Mouse (Mus musculus) R1 (cell line): ENCODE results near the gene Acta2.
"Not testable (repeated sequence)": the region's sequence is repeated elsewhere in the genome, so short reads cannot be mapped to it uniquely, and the experiment has no call there.

Experiments used
- DNase-seq: peaks from one replicate; pipeline ENCODE4 v3.0.0-alpha.2; 2018; ENCODE audit warnings: low read depth, low spot score

The Acta2 gene

GRCm38 (mm10) chr19:34220732-34221380, 34.5 kb downstream of the Acta2 start:
- DNase-seq = no peak

DNA sequence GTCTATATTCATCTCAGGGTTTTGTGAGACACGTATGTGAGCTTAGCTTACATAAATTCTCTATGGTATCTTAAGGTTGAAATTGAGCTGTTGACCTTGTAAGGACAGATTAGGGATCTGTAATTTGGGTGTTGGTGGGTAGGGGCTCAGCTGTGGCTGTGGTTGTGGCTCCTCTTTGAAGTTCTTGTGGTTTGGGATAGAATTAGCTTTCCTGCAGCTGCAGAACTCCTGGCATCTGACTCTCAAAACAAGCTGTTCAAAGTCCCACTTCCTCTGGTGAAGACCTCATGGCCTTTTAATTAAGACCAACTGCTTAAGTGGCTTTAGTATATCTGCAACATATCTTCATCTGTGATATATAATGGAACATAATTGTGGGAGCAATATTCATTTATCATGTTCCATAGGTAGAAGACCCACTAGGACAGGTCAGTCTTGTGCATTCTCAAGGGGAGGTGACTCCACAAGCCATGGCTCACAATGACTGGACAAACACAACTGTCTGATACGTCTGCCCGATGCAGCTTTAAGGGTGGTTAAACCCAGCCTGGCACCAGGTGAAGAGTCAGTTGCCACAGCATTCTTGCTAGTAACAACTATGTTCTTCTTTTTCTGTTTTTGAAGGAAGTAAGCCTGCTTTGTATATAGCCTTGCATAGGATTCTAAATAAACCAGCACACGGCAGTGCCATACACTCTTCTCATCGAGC, 36.0 kb downstream of the Acta2 start:
- no peak for DNase-seq

- DNase-seq = no peak
Measured at GRCm38 (mm10) chr19:34217761-34218160, 37.6 kb downstream of the Acta2 start.

GRCm38 (mm10) chr19:34216956-34217355, 38.4 kb downstream of the Acta2 start:
- DNase-seq = no peak

DNA sequence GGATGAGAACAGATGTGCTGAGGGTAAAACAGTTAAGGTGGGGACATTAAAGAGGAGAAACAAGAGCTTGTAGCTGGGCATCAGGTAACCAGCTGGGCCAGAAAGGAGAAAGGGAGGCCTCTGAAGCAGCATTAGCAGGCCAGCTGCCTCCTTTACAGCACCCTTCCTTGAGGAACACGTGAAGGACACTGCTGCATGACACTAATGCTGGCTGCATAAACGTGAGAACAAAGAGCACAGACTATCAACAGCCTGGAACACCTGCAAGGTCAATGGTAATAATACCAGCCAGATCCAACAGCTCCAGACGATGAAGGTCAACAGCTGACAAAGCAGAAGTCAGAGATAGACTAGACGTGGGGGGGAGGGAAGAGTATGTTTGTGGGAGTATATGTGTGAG, 41.3 kb downstream of the Acta2 start:
- DNase-seq = peak; percentile 32

DNA sequence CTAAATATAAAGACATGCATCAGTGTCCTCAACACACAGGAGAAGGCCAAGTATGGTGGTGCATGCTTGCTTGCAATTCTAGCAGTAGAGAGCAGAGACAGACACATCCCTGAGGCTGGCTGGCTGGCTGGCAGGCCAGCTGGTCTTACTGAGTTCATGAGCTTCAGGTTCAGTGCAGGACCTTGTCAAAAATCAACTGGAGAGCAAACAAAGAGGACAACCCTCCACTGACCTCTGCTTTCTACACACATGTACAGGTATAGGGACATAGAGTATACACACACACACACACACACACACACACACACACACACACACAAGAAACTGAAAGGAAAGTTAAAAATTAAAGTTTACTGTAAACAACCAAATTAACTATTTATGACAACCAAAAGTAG, 42.1 kb downstream of the Acta2 start:
- no peak for DNase-seq

GRCm38 (mm10) chr19:34212489-34213250, 42.7 kb downstream of the Acta2 start:
- DNase-seq = no peak

DNA sequence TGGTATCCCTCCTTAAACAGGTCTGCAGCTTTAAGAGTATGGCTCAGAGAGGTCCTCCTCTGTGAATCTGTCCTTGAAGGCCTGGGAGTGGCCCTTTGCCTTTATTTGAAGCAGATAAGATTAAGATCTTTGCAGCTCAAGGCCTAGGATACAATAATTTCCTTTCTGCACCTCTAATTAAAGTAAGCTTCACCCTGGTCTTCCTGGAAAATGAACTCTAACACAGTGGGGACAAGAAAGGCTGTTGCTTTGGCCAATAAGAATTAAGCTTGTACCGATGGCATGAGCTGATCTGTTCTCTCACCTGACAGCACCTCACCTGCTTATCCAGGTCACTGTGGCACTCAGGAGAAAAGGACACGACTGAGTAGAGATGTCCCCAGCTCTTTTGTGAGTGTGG, 44.5 kb downstream of the Acta2 start:
- DNase-seq = no peak

- no peak for DNase-seq
Measured at GRCm38 (mm10) chr19:34209930-34210581, 45.3 kb downstream of the Acta2 start.

DNA sequence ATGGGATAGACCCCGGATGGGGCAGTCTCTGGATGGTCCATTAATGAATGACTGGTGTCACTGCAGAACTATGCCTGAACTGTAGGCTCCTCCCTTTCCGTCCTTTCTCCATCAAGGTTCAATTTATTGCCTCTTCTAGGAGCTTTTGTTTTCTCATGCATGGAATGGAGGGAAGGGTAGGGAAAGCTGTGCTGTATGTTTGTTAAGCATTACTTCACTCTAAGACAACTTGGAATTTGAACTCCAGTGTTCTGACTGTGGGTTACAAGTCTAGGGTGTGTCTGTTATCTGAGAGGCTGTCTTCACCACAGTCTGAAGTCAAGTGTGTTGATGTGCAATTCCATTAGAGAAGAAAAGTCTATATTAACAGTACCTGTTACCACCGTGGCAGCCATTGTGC, 46.4 kb downstream of the Acta2 start:
- no peak for DNase-seq

DNA sequence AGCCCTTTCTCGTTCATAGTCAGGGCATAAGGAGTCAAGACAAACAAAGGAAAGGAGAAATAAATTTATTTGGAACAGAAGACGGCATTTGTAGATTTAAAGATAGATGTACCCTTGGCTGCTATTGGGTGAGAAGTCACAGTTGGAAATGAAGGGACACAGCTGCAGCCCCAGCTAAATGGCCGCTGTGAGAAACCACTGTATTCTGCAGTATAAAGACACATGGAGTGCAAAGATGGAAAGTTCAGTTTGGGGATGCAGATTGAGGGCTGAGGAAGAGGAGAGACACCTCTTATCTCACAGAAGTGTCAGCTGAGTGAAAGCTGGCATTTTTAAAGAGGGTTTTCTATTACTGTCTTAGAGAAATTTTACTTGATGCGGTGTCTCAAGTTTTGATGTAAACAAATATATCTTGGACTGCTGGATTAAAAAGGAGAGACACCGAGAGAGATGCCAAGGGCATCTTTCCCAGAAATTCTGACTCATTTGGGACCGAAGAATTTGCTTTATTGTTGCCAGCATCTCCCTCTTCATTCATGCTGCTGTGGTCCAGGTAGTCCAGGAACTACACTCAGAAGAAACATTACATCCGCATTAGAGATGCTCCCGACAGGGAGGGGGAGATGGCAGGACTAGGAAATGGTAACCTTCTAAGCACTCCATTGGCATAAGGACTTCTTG, 48.5 kb downstream of the Acta2 start:
- DNase-seq = no peak

GRCm38 (mm10) chr19:34206128-34206527, 49.3 kb downstream of the Acta2 start:
- DNase-seq = not testable (repeated sequence)

GRCm38 (mm10) chr19:34202668-34203067, 52.7 kb downstream of the Acta2 start:
- no peak for DNase-seq

DNA sequence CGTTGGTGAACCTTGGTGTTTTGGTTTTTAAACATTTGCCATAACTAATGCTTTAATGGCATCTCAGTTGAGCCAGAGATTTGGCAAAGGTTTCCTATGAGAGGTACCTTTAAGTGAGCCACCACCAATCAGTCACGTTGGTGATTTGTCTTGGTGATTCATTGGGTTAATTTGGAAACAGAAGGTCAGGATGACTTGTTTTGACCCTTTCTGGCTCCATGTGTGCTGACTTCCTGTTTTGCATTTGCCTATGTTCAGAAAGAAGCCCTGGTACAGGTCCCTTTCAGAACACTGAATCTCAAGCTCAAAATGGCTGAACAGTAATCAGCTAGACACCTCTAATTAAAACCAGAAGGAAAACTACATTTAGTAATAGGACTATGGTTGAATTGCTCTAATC, 55.9 kb downstream of the Acta2 start:
- no peak for DNase-seq

DNA sequence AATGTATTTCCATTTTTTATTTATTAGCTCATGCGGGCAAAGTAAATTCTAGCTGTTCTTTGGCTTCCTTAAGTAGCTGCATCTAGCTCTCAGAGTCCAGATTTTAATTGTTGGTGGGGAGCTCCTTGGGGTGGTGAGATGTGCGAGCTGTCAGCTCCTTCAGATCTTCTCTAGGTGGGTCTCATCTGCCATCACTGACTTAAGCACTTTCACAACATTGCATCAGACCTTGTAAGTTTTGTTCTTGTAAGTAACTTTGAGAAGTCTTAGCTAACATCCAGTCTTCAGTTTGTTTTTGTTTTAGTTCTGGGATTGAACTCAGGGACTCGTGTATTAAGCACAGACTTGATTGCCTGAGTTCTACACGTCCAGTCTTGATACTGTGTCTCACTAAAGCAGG, 56.5 kb downstream of the Acta2 start:
- no peak for DNase-seq

DNA sequence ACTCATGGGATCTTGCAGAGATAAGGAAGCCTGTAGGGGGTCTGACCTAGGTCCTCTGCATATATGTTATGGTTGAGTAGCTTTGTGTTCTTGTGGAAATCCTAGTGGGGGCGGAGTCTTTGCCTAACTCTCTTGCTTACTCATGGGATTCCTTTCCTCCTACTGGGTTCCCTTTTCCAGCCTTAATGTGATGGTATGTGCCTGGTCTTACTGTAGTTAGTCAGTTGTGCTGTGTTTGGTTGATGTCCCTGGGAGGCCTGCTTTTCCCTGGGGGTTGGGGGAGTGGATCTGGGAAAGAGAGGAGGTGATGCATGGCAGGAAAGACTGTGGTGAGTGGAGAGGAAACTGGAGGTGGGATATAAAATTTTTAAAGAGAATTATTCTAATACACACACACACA, 57.3 kb downstream of the Acta2 start:
- DNase-seq = peak; percentile 23

DNA sequence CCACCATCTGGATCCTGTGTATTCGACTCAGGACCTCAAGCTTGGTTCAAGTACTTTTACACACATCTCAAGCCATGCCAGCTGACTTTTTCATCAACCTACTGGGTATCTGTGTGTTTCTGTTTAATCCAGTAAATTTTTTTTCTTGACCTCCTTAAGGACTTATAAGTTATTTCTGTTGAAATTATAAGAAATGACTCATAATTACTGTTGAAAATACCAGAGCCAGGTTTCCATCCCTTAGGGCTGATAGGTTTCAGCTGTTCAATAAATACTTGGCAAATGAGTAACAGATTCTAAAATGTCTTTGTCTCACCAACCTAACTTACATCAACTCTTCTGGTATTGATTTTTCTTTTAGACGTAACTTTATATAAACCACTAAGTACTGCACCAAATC, 60.4 kb downstream of the Acta2 start:
- DNase-seq = no peak

DNA sequence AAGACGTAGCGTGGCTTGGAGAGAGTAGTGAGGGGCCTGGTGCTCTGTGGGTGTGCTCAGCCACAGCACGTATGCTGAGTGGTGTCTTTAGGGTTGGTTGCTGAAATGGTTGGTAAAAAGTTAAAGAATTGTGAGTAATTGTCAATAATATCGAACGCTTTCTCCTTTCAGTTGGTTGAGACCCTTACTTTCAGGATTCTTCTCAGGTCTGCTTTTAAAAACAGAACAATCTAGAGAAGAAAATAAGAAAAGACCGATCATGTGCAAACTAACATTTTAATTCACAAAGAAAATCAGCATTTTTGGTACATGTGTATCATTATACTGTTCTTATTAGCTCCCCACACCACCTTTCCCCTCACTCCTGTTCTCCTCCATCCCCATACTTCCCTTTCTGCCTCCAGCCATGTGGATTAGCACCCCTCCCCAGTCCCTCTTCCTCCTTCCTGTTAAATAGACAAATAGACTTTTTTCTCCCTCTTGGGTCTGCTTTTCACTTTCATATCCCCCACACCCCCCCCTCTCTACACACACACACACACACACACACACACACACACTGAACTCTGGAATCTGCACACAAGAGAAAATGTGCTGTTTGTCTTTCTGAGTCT, 61.2 kb downstream of the Acta2 start:
- DNase-seq = no peak

DNA sequence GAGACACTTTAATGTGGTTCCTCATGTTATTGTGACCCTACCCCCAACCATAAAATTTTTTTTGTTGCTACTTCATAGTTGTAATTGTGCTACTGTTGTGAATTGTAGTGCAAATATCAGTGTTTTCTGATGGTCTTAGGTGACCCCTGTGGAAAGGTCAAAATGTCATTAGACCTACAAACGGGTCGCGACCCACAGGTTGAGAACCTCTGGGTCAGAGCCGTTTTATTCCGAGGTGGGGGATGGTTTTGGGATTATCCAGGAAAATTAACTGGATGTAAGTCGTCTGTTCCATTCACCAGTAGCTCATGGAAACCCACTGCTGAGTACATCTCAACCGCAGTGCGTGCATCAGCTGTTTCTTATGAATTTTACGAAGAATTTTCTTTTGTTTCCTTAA, 61.7 kb downstream of the Acta2 start:
- DNase-seq = no peak

DNA sequence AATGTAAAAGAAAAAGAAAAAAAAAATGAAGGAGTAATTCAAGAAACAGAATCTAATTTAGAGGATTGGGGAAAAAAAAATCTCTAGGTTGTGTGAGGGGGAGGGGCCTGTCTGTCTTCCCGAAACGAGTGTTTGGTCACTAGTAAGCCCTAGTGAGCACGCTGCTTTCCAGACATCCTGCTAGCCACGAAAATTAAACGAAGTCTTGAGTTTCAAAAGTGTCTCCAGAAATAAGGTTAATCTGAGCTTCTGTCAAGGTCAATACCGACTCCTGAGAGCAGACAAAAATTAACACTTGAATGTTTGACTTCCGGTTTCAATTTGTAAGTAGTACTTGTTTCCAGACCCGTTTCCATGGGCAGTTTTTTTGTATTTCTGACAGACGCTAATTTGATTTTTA, 62.2 kb downstream of the Acta2 start:
- peak; percentile 57 for DNase-seq
